Mouse (Mus musculus): ENCODE data around the gene Adam12. TPM values are rescaled to one million over a fixed set of nuclear protein-coding genes. Genes with fewer than 3 reads are reported as not detected.

The Adam12 gene
- polyA plus RNA-seq, 1 experiment, result 4.1 TPM

GRCm38 (mm10) chr7:134107849-134108248, 124.1 kb downstream of the Adam12 start:
- H3K4me1 ChIP-seq (ENCODE audit: control insufficient read depth, insufficient read depth, low read length), result no peaks in the 10 kb centered on the region
- TF ChIP-seq POLR2A (IDR thresholded peaks at IDR 0.05; ENCODE audit: low read depth, low read length) (no peak), CTCF (conservative IDR thresholded peaks at IDR 0.05; ENCODE audit: insufficient read depth, insufficient read length, low read depth, low read length) (no peak)
- H3K27me3 ChIP-seq (replicated peaks; ENCODE audit: control insufficient read depth, insufficient read depth, low read length), result no peaks in the 10 kb centered on the region
- DNase-seq, result no peak
- H3K4me3 ChIP-seq (ENCODE audit: insufficient read depth, low read depth, low read length), result no peak overlapping the region
- 88% methylated on average over 3 of the region's 3 CpGs for WGBS
- H3K36me3 ChIP-seq (ENCODE audit: control insufficient read depth, insufficient read depth, low read length), result no peaks in the 10 kb centered on the region
- no peak overlapping the region for H3K27ac ChIP-seq (ENCODE audit: insufficient read depth, low read depth, low read length)

DNA sequence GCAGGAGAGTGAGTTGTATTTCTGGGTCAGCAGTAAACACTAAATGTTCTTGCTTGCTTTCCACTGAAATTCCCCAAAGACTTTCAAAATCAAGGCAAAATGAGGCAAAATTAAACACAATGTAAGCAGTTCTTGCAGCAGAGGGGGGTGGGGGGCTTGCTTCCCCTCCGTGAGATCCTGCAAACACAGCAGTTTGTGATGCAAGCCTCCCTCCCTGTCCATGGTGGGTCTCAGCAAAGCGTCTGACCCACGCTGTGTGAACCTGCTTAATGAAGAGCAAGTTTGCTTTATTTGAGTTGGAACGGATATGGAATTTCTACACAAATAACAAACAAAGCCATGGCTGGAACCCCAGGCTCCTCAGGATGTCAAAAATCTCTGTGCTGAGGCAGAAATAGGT, 132.9 kb downstream of the Adam12 start:
- 55% methylated on average over 4 of the region's 4 CpGs for WGBS
- H3K4me3 ChIP-seq (ENCODE audit: insufficient read depth, low read depth, low read length), result no peak overlapping the region
- no peaks in the 10 kb centered on the region for H3K27me3 ChIP-seq (replicated peaks; ENCODE audit: control insufficient read depth, insufficient read depth, low read length)
- no peaks in the 10 kb centered on the region for H3K4me1 ChIP-seq (ENCODE audit: control insufficient read depth, insufficient read depth, low read length)
- H3K27ac ChIP-seq (ENCODE audit: insufficient read depth, low read depth, low read length), result no peak overlapping the region
- TF ChIP-seq POLR2A (IDR thresholded peaks at IDR 0.05; ENCODE audit: low read depth, low read length) (no peak), CTCF (conservative IDR thresholded peaks at IDR 0.05; ENCODE audit: insufficient read depth, insufficient read length, low read depth, low read length) (no peak)
- DNase-seq, result no peak
- H3K36me3 ChIP-seq (ENCODE audit: control insufficient read depth, insufficient read depth, low read length), result no peaks in the 10 kb centered on the region

DNA sequence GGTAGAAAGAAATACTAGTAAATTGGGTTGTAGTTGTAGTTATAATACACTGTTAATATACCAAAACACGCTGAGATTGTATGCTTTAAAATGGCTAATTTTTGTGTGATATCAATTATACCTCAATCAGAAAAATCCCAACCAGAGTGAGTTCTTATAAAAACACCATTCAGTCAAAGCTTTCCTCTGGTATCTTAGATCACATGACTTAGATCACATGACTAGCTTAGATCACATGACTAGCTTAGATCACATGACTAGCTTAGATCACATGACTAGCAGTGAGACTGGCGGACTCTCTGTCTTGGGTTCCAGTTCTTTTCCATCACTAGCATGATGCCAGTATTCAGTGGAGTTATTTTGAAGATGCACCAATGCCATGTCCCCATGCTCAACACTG, 134.1 kb downstream of the Adam12 start:
- TF ChIP-seq CTCF (conservative IDR thresholded peaks at IDR 0.05; ENCODE audit: insufficient read depth, insufficient read length, low read depth, low read length) (no peak), POLR2A (IDR thresholded peaks at IDR 0.05; ENCODE audit: low read depth, low read length) (no peak)
- Histone ChIP-seq H3K4me1 (ENCODE audit: control insufficient read depth, insufficient read depth, low read length) (no peaks in the 10 kb centered on the region), H3K36me3 (ENCODE audit: control insufficient read depth, insufficient read depth, low read length) (no peaks in the 10 kb centered on the region), H3K27ac (ENCODE audit: insufficient read depth, low read depth, low read length) (no peak overlapping the region), H3K27me3 (replicated peaks; ENCODE audit: control insufficient read depth, insufficient read depth, low read length) (no peaks in the 10 kb centered on the region), H3K4me3 (ENCODE audit: insufficient read depth, low read depth, low read length) (no peak overlapping the region)
- no peak for DNase-seq
- 96% methylated on average over 2 of the region's 2 CpGs for WGBS

GRCm38 (mm10) chr7:134093871-134094270, 138.1 kb downstream of the Adam12 start:
- Histone ChIP-seq H3K27me3 (replicated peaks; ENCODE audit: control insufficient read depth, insufficient read depth, low read length) (no peaks in the 10 kb centered on the region), H3K4me3 (ENCODE audit: insufficient read depth, low read depth, low read length) (no peak overlapping the region), H3K27ac (ENCODE audit: insufficient read depth, low read depth, low read length) (no peak overlapping the region), H3K4me1 (ENCODE audit: control insufficient read depth, insufficient read depth, low read length) (peaks cover 9% of the 10 kb centered on the region), H3K36me3 (ENCODE audit: control insufficient read depth, insufficient read depth, low read length) (no peaks in the 10 kb centered on the region)
- 52% methylated on average over 2 of the region's 2 CpGs for WGBS
- DNase-seq, result no peak
- no peak for TF ChIP-seq POLR2A (IDR thresholded peaks at IDR 0.05; ENCODE audit: low read depth, low read length)
- no peak for TF ChIP-seq CTCF (conservative IDR thresholded peaks at IDR 0.05; ENCODE audit: insufficient read depth, insufficient read length, low read depth, low read length)

DNA sequence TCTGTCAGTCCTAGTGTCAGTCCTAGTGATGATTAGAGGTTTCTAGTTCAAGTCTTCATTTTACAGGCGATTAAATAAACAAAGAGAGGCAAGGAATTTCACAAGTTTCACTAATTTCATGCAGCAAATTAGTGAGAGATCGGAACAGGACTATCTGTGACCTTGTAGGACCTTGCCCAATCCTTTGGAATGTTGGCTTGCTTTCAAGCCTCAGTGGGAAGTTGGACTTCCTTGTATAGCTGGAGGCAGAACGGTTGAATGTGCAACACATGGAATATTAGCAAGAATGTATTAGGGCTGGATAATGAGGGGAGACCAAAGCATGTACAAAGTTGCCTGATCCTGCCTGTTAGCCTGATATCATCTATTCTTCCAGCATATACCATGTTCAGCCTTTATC, 141.2 kb downstream of the Adam12 start:
- no peak for TF ChIP-seq POLR2A (IDR thresholded peaks at IDR 0.05; ENCODE audit: low read depth, low read length)
- TF ChIP-seq CTCF (conservative IDR thresholded peaks at IDR 0.05; ENCODE audit: insufficient read depth, insufficient read length, low read depth, low read length), result no peak
- WGBS, result 32% methylated on average over 3 of the region's 3 CpGs
- peak; percentile 63 for DNase-seq
- Histone ChIP-seq H3K27me3 (replicated peaks; ENCODE audit: control insufficient read depth, insufficient read depth, low read length) (no peaks in the 10 kb centered on the region), H3K27ac (ENCODE audit: insufficient read depth, low read depth, low read length) (no peak overlapping the region), H3K4me3 (ENCODE audit: insufficient read depth, low read depth, low read length) (no peak overlapping the region), H3K36me3 (ENCODE audit: control insufficient read depth, insufficient read depth, low read length) (no peaks in the 10 kb centered on the region), H3K4me1 (ENCODE audit: control insufficient read depth, insufficient read depth, low read length) (peaks cover 9% of the 10 kb centered on the region)

- peaks cover 9% of the 10 kb centered on the region for H3K4me1 ChIP-seq (ENCODE audit: control insufficient read depth, insufficient read depth, low read length)
- no peaks in the 10 kb centered on the region for H3K27me3 ChIP-seq (replicated peaks; ENCODE audit: control insufficient read depth, insufficient read depth, low read length)
- H3K4me3 ChIP-seq (ENCODE audit: insufficient read depth, low read depth, low read length), result no peak overlapping the region
- no peak overlapping the region for H3K27ac ChIP-seq (ENCODE audit: insufficient read depth, low read depth, low read length)
- DNase-seq, result no peak
- TF ChIP-seq CTCF (conservative IDR thresholded peaks at IDR 0.05; ENCODE audit: insufficient read depth, insufficient read length, low read depth, low read length) (no peak), POLR2A (IDR thresholded peaks at IDR 0.05; ENCODE audit: low read depth, low read length) (no peak)
- H3K36me3 ChIP-seq (ENCODE audit: control insufficient read depth, insufficient read depth, low read length), result no peaks in the 10 kb centered on the region
- 98% methylated on average over 9 of the region's 9 CpGs for WGBS
Observed at GRCm38 (mm10) chr7:134090256-134090655, 141.7 kb downstream of the Adam12 start.

DNA sequence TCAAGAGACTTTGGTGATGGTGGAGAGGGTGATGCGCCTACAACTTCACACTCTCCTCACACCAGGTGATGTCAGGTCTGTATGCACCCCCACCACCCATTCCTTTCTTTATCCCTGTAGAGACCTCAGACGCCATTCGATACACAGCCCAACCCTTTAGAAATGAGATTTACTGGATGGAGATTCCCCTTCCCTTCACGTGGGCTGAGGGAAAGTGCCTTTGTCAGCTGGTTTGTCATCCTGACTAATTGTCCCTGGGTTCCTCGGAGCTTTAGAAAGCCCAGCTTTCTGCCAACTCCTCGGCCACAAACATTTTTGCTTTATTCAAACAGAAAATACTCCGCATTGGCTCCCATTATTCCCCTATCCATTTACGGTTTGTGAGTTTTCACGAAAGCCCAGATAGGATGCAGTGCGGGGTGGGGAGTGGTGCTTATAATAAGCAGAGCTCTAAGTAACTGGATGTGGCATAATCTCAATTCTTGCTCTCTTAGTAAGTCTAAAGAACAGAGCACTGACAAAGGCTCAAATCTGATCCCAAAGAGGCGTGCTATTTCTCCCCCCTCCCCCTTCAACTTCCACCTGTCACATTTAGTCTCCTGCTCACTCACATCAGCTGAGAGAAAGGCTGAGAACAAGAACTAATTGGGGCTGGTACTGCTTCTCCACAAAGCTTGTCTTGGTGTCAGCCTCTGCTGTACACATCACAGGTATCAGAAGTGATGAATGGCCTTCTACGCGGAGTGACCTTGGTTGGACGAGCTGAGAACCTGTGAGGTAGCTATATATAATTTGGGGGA, 143.2 kb downstream of the Adam12 start:
- Histone ChIP-seq H3K27me3 (replicated peaks; ENCODE audit: control insufficient read depth, insufficient read depth, low read length) (no peaks in the 10 kb centered on the region), H3K4me3 (ENCODE audit: insufficient read depth, low read depth, low read length) (no peak overlapping the region), H3K36me3 (ENCODE audit: control insufficient read depth, insufficient read depth, low read length) (no peaks in the 10 kb centered on the region), H3K27ac (ENCODE audit: insufficient read depth, low read depth, low read length) (no peak overlapping the region), H3K4me1 (ENCODE audit: control insufficient read depth, insufficient read depth, low read length) (peaks cover 9% of the 10 kb centered on the region)
- WGBS, result 76% methylated on average over 14 of the region's 14 CpGs
- no peak for TF ChIP-seq CTCF (conservative IDR thresholded peaks at IDR 0.05; ENCODE audit: insufficient read depth, insufficient read length, low read depth, low read length)
- DNase-seq, result no peak
